Mouse (Mus musculus): ENCODE measurements around the gene Lpin2.

Gene Lpin2

DNA sequence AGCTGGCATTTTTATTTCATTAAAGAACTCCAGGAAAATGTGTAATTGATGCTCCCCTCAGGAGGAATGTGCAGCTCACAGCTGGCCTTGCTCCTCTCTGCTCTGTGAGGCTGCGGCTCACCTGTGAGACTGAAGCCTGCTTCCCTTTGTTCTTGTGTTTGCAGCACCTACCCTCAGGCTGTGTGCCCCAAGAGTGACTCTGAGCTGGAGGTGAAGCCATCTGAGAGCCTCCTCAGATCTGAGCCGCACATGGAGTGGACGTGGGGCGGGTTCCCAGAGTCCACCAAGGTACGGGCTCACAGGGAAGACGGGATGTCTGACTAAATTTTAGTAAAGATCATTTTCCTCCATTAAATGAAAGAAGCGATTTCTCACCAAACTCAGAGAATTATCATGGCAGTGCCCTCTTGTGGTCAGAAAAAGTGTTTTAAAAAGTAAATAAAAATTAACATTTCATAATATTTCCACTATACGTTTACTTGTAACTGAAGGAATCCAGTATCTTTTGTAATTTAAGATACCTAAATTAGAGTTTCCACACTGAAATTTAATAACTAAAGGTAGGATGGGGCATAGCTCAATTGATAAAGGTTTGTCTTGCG, 47.8 kb downstream of the Lpin2 start:
- no peak for DNase-seq (ENCODE audit: low spot score in 2 of 2)

- no peak for DNase-seq (ENCODE audit: low spot score in 2 of 2)
Measured at GRCm38 (mm10) chr17:71231998-71232397, 49.6 kb downstream of the Lpin2 start.

DNA sequence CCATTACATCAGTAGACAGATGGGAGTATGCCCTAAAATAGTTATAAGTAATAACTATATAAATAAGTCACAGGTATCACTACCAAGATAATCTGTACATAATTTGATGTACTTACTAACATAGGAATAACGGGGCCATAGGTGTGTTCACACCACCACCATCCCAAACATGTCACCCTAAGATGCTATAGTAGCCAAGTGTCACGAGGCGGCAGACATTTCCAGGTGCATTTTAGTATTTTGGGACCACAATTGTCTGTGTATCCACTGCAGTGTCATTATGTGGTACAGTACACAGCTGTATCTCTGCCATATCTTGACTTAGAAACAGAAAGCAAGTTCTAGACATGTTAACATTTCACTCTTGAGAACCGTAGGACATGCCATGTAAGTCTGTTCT, 50.9 kb downstream of the Lpin2 start:
- DNase-seq (ENCODE audit: low spot score in 2 of 2): no peak

DNA sequence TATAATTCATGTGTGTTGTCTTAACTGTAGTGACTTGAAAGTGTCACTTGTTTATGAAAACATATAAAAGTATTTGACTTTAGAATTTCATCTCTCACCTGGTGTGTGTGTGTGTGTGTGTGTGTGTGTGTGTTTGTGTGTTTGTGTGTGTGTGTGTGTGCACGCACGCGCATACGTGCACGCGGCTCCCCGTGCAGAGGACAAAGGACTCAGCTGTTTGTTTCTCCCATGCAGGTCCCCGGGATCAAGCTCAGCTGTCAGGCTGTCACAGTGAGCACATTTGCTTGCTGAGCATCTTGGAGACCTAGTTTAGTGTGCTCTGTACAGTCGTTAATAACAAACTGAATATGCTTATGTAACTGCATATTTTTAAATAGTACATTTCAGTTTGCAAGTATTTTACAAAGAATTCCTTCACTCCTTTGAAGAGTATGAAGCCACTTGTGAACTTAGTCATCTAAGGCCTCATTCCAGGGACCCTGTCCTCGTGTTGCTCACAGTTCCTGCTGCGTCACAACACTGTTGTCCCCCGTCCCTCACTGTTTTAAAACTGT, 51.8 kb downstream of the Lpin2 start:
- DNase-seq (ENCODE audit: low spot score in 2 of 2): no peak

DNA sequence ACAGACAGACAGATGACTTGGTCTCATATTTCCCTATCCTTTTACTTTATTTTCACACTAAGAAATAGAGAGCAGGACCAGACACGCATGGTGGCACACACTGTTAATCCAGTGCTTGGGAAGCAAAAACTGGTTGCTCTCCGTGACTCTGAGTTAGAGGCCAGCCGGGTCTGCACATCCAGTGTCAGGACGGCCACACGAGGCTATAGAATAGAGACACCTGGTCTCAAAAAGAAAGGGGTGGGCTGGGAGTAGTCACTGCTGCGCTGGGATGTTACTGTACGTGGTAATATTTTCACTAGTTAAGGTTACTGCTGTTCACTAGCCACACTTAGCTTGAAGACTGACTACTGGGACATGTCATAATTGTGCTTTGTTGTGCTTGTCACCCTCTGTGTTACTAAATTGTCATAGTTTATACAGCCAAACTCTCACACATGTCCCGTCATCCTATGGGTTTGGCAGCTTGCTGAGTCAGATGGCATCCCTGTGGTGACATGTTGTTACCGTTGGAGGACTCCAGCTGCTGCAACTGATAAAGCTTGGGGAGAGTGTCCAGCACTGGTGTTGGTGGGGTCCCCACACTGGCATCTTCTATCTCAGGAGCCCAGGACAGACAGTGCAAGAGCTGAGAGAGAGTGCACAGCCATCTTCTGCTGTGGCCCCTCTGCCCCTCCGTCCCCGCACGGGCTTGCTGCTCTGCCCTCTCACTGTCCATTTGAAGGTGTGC, 53.0 kb downstream of the Lpin2 start:
- no peak for DNase-seq (ENCODE audit: low spot score in 2 of 2)

DNA sequence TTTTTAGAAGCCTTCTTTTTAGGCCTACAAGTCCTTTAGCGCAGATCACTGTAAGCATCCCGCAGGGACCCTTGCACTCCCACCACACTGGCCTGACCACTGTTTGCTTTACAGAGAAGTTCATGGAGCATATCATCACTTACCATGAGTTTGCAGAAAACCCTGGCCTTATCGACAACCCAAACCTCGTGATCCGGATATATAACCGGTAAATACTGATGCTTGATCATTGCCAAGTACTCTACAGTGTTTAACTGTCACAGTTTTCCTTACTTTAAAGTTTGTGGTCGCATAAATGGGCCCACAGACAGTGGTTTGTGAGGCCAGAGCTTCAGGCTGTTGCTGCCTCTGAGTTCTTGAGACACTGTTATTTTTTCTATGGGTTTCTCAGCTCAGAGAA, 56.1 kb downstream of the Lpin2 start:
- DNase-seq (ENCODE audit: low spot score in 2 of 2): no peak

- DNase-seq (ENCODE audit: low spot score in 2 of 2): no peak
Measured at GRCm38 (mm10) chr17:71240811-71241210, 58.5 kb downstream of the Lpin2 start.

DNA sequence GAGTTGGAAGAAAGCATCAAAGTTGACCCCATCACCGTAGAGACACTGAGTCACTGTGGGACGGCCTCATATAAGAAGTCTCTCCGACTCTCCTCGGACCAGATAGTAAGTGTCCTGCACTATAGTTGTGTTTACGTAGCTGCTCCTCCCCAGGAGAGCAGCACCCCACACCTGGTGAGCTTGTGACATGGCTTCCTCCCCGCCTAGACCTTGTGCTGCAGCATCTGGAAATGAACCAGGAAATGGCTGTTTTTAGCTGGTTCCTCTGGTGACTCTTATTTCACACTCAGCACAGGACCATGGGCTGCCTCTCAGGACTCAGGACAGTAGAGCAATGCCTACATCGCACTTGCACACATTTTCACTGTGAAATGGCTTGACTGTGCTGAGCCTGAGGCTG, 60.3 kb downstream of the Lpin2 start:
- no peak for DNase-seq (ENCODE audit: low spot score in 2 of 2)

DNA sequence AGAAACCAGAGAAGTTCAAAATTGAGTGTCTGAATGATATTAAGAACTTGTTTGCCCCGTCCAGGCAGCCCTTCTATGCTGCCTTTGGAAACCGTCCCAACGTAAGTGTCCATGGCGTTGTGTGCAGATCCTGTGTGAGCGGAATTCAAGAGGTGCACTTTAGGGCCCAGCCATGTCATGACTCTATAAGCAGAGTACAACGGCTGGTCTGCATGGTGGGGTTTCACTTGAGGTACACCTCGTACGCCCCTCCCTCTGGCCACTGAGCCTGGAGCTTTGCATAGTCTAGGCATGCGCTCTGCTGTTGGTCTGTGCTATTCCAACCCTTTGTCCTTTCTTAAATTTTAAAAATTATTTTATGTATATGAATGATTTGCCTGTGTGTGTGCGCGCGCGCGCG, 62.8 kb downstream of the Lpin2 start:
- no peak for DNase-seq (ENCODE audit: low spot score in 2 of 2)

- DNase-seq (ENCODE audit: low spot score in 2 of 2): no peak
Measured at GRCm38 (mm10) chr17:71246022-71246421, 63.7 kb downstream of the Lpin2 start.

DNA sequence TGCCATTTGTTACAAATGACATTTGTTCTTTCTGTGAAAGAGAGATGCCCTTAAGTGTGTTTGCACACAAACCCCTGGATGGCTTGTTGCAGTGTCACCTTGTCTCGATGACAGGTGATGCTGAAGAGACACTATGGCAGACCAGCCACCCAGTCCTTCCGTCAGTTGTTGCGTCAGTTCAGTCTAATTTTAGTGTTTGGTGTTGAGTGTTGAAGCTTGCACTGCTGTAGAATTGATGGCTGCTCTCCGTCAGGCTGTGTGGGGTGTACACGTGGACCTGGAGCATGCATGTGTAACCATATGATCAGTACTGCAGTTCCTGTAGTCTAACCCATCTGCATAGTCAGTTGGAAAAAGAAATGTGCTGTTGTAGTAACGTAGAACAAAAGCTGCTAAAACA, 66.6 kb downstream of the Lpin2 start:
- DNase-seq (ENCODE audit: low spot score in 2 of 2): no peak

DNA sequence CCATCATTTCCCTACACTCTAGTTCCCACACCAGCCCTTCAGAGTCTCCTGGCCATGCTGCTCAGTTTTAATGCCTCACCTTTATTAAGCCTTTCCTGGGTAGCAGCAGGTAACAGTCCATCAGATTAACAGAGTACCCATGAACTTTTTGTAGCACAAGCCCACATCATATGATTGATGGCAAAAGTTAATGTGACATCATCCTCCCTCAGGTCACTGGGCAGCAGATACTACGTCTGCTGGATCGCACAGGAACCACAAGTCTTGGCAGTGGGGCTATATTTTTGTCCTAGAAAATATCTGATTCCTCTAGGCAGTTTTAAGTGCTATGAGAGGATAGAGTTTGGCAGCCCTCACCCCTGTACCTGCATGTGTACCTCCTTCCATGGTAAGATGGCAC, 67.7 kb downstream of the Lpin2 start:
- no peak for DNase-seq (ENCODE audit: low spot score in 2 of 2)

- DNase-seq (ENCODE audit: low spot score in 2 of 2): no peak
Measured at GRCm38 (mm10) chr17:71250819-71251600, 68.7 kb downstream of the Lpin2 start.

- no peak for DNase-seq (ENCODE audit: low spot score in 2 of 2)
Measured at GRCm38 (mm10) chr17:71251601-71252001, 69.2 kb downstream of the Lpin2 start.

GRCm38 (mm10) chr17:71252101-71252500, 69.7 kb downstream of the Lpin2 start:
- no peak for DNase-seq (ENCODE audit: low spot score in 2 of 2)

DNA sequence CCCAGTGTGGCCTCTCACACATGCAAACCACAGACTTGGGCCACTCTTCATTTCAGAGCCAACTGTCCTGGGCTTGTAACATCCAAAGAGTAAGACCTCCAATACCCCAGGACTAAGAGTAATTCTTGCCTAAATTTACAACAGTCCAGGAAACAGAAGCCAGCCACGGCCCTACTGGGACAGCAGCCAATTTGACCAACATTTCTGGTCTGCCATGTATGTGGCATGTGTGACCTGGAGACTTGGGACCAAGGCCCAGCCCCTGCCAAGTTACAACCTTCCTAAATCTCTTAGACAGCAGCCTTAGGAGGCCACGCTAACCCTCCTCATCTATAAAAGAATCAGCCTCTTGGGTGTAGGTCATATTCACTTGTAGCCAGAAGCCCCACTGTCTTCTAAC, 71.0 kb downstream of the Lpin2 start:
- DNase-seq (ENCODE audit: low spot score in 2 of 2): no peak

GRCm38 (mm10) chr17:71254106-71254505, 71.7 kb downstream of the Lpin2 start:
- DNase-seq (ENCODE audit: low spot score in 2 of 2): no peak

- DNase-seq (ENCODE audit: low spot score in 2 of 2): no peak
Measured at GRCm38 (mm10) chr17:71254736-71255135, 72.4 kb downstream of the Lpin2 start.

- no peak for DNase-seq (ENCODE audit: low spot score in 2 of 2)
Measured at GRCm38 (mm10) chr17:71256068-71256615, 73.8 kb downstream of the Lpin2 start.

DNA sequence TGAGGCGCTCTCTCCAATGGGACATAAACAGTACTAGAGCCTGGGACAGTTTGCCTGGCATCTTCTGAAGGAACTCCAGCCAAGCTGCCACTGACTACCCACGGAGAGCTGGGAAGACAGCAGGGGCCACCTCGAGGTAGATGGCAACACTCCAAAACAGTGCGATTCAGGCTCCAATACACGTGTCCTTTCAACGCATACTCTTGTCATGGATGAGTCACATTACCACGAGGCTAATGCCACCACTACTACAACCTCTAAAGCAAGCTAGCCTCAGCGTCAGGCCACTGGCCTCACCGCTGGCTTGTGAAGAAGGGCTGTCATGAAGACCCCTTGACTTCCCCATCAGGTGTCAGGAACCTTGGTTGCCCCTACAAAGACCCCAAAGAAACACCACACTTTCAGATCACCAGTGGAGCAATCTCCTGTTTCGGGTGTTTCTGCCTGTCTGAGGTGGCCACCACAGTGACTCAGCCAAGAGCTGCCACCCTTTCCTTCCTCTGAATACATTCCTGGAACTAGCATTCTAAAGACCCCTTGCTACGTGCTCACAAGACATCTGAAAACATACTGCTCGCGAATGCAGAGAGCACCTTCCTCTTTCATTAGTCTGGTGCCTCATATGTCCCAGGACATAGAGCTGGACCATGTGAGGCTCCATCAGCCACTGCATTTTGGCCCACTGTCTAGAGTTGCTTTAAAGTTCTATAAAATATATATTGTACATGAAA, 74.6 kb downstream of the Lpin2 start:
- DNase-seq (ENCODE audit: low spot score in 2 of 2): no peak

- DNase-seq (ENCODE audit: low spot score in 2 of 2): no peak
Measured at GRCm38 (mm10) chr17:71259727-71260126, 77.4 kb downstream of the Lpin2 start.

GRCm38 (mm10) chr17:71260658-71261057, 78.3 kb downstream of the Lpin2 start:
- no peak for DNase-seq (ENCODE audit: low spot score in 2 of 2)

Measured in frontal cortex, postnatal 25 days (tissue).